Mouse (Mus musculus) ES-E14 (cell line): ENCODE measurements at regions not wholly inside any gene's neighbourhood (a gene's known extent, or its start where the extent isn't known, plus 50 kb on each side); places are given as distances from the start of the nearest gene placed in this dataset.
A peak's percentile ranks its signal among the peaks of the same experiment; 100 is the strongest.

Experiments
- DNase-seq: peaks from one replicate; pipeline ENCODE4 v3.0.0-alpha.2; 2013; ENCODE audit warnings: low read depth, low spot score
- H3K27ac ChIP-seq: 2 replicates; pipeline ENCODE4 v1.5.1; 2012; ENCODE audit warnings: low read depth, mild to moderate bottlenecking, low read length, moderate library complexity, mixed read lengths; ENCODE audit not compliant: poor library complexity, insufficient read depth, severe bottlenecking
- H3K36me3 ChIP-seq: 2 replicates; pipeline ENCODE4 v1.6.1; 2012; ENCODE audit warnings: mild to moderate bottlenecking, low read length, moderate library complexity, mixed read lengths; ENCODE audit not compliant: control insufficient read depth, poor library complexity, insufficient read depth, severe bottlenecking
- H3K4me1 ChIP-seq, 2 experiments: fragments of 150-350 bp in 1 of 2; sonication (generic) in 1 of 2; 2 replicates each; pipeline ENCODE4 v1.6.1; 2012; ENCODE audit warnings: low read length in 2 of 2, mild to moderate bottlenecking in 1 of 2, mixed read lengths in 1 of 2; ENCODE audit not compliant: control insufficient read depth in 2 of 2, insufficient read depth in 2 of 2, poor library complexity in 1 of 2
- H3K4me3 ChIP-seq, 2 experiments: fragments of 150-350 bp in 1 of 2; sonication (generic) in 1 of 2; 2 replicates each; pipeline ENCODE4 v1.5.1; 2012; ENCODE audit warnings: low read length in 2 of 2, low read depth in 1 of 2, mild to moderate bottlenecking in 1 of 2, mixed read lengths in 1 of 2; ENCODE audit not compliant: insufficient read depth in 1 of 2, poor library complexity in 1 of 2, severe bottlenecking in 1 of 2
- H3K9ac ChIP-seq: 2 replicates; pipeline ENCODE4 v1.6.1; 2012; ENCODE audit warnings: low read depth, mild to moderate bottlenecking, low read length, mixed read lengths; ENCODE audit not compliant: poor library complexity, insufficient read depth, severe bottlenecking
- H3K9me3 ChIP-seq: fragments of 150-350 bp; sonication (generic); 2 replicates; pipeline ENCODE4 v1.6.1; 2012; ENCODE audit warnings: low read depth, mild to moderate bottlenecking, low read length; ENCODE audit not compliant: control insufficient read depth, insufficient read depth
- CHD2 ChIP-seq: IDR thresholded peaks from 2 replicates; pipeline ENCODE4 v1.6.1; 2014; ENCODE audit warnings: mild to moderate bottlenecking, low read depth, low read length, inconsistent platforms
- HCFC1 ChIP-seq: IDR thresholded peaks from 2 replicates; pipeline ENCODE4 v1.6.1; 2012; ENCODE audit warnings: low read length, inconsistent platforms, borderline replicate concordance; ENCODE audit not compliant: insufficient read depth
- MAFK ChIP-seq: IDR thresholded peaks from 2 replicates; pipeline ENCODE4 v1.6.1; 2014; ENCODE audit warnings: mild to moderate bottlenecking, low read depth, low read length, inconsistent platforms; ENCODE audit not compliant: insufficient read depth
- ZC3H11A ChIP-seq: IDR thresholded peaks from 2 replicates; pipeline ENCODE4 v1.6.1; 2012; ENCODE audit warnings: low read depth, mild to moderate bottlenecking, inconsistent platforms, low read length, borderline replicate concordance
- ZNF384 ChIP-seq: IDR thresholded peaks from 2 replicates; pipeline ENCODE4 v1.6.1; 2012; ENCODE audit warnings: low read depth, low read length, inconsistent platforms
- in situ Hi-C, 2 experiments: fragments of 600-800 bp; cut with MboI; formaldehyde crosslinking; loops; one replicate each; pipeline ENCODE4 v1.15.1; 2025; ENCODE audit warnings: low sequenced_read_pairs in 2 of 2, inconsistent platforms in 1 of 2; ENCODE audit not compliant: unreplicated experiment in 2 of 2

- in situ Hi-C loops, result no loop called here
- no peak overlapping the region for H3K4me3 ChIP-seq
- DNase-seq, result peak; percentile 1
- no peak overlapping the region for H3K27ac ChIP-seq
- H3K9ac ChIP-seq, result no peak overlapping the region
- TF ChIP-seq HCFC1 (no peak), ZC3H11A (0 out of 2 replicates have a peak, but pooled peaks have one; percentile 12)
- H3K36me3 ChIP-seq, result no peaks in the 10 kb centered on the region
- H3K4me1 ChIP-seq, result no peaks in the 10 kb centered on the region
- H3K9me3 ChIP-seq, result no peaks in the 10 kb centered on the region
Measured at GRCm38 (mm10) chr1:112703939-112704338, 839.2 kb upstream of the Dsel start.

- Histone ChIP-seq H3K36me3 (no peaks in the 10 kb centered on the region), H3K4me1 (no peaks in the 10 kb centered on the region), H3K4me3 (no peak overlapping the region), H3K9me3 (no peaks in the 10 kb centered on the region), H3K9ac (no peak overlapping the region), H3K27ac (no peak overlapping the region)
- DNase-seq, result no peak
- TF ChIP-seq HCFC1 (no peak), CHD2 (no peak), ZC3H11A (no peak), MAFK (no peak), ZNF384 (no peak)
- in situ Hi-C loops, result no loop called here
Measured at GRCm38 (mm10) chr1:112658960-112659359, 794.2 kb upstream of the Dsel start.

GRCm38 (mm10) chr1:112638342-112638741 is 773.6 kb upstream of the Dsel start:
- no peaks in the 10 kb centered on the region for H3K9me3 ChIP-seq
- TF ChIP-seq ZNF384 (no peak), ZC3H11A (no peak), MAFK (no peak), HCFC1 (no peak), CHD2 (no peak)

More at GRCm38 (mm10) chr1:112638342-112638741, 773.6 kb upstream of the Dsel start:
- in situ Hi-C loops, result no loop called here
- Histone ChIP-seq H3K4me3 (no peak overlapping the region), H3K27ac (no peak overlapping the region), H3K36me3 (no peaks in the 10 kb centered on the region), H3K9ac (no peak overlapping the region), H3K4me1 (no peaks in the 10 kb centered on the region)
- DNase-seq, result no peak
